Mouse (Mus musculus) kidney, adult 2 months (tissue): ENCODE results near the gene Stfa2. TPM values are rescaled to one million over a fixed set of nuclear protein-coding genes. Genes with fewer than 3 reads are reported as not detected.
"Not testable (repeated sequence)": the region's sequence is repeated elsewhere in the genome, so short reads cannot be mapped to it uniquely, and the experiment has no call there.

Source experiments
- DNase-seq: peaks from one replicate; pipeline ENCODE4 v3.0.0; 2021
- H3K27ac ChIP-seq: fragments of 200-500 bp; 2 replicates; pipeline ENCODE4 v1.5.1; 2012; ENCODE audit warnings: low read depth, low read length, control low read depth, inconsistent platforms; ENCODE audit not compliant: insufficient read depth
- H3K27me3 ChIP-seq: fragments of 200-500 bp; replicated peaks from 2 replicates; pipeline ENCODE4 v1.6.1; 2012; ENCODE audit warnings: mild to moderate bottlenecking, moderate library complexity, low read length, inconsistent platforms; ENCODE audit not compliant: control insufficient read depth, insufficient read depth
- H3K36me3 ChIP-seq: fragments of 200-500 bp; 2 replicates; pipeline ENCODE4 v1.6.1; 2012; ENCODE audit warnings: mild to moderate bottlenecking, moderate library complexity, low read length, inconsistent platforms; ENCODE audit not compliant: control insufficient read depth, insufficient read depth
- H3K4me1 ChIP-seq: fragments of 200-500 bp; 2 replicates; pipeline ENCODE4 v1.6.1; 2011; ENCODE audit warnings: low read length; ENCODE audit not compliant: control insufficient read depth, insufficient read depth
- H3K4me3 ChIP-seq: fragments of 200-500 bp; 2 replicates; pipeline ENCODE4 v1.5.1; 2011; ENCODE audit warnings: mild to moderate bottlenecking, low read depth, low read length, control low read depth; ENCODE audit not compliant: insufficient read depth
- CTCF ChIP-seq: fragments of 200-500 bp; conservative IDR thresholded peaks from 2 replicates; pipeline ENCODE4 v1.5.1; 2011; ENCODE audit warnings: low read depth, mild to moderate bottlenecking, control low read depth, low read length, moderate library complexity, mixed read lengths; ENCODE audit not compliant: insufficient read depth, insufficient read length
- POLR2A ChIP-seq: fragments of 200-500 bp; IDR thresholded peaks from one replicate; pipeline ENCODE4 v1.6.1; 2011; ENCODE audit warnings: low read depth, low read length, control low read depth
- WGBS: fragments of 180-500 bp; shearing (Covaris S2); methylation state at CpG from one replicate; pipeline ENCODE4 v1.1.7; 2018; 5-methylcytosine and 5-hydroxymethylcytosine counted together
- polyA plus RNA-seq: library from polyadenylated mRNA; depleted of rRNA; stranded (reverse); fragments of >200 nt; gene quantifications from 2 replicates; pipeline ENCODE4 v1.2.3, GENCODE M21; 2012; rRNA removed

The Stfa2 gene
- not detected in 2 replicates for polyA plus RNA-seq

GRCm38 (mm10) chr16:36408357-36408756, at the start of gene Stfa2:
Gene Stfa2, minus strand, starts transcription at chr16:36408457.
- DNase-seq: no peak

GRCm38 (mm10) chr16:36455342-36455802, 47.1 kb upstream of the Stfa2 start, which contains the start of gene Stfa3:
Gene Stfa3, minus strand, starts transcription at chr16:36455392.
- no peak within 1 kb of the TSS for H3K4me3 ChIP-seq
- DNase-seq: no peak
- H3K27me3 ChIP-seq: no peaks in the 10 kb centered on the region
- H3K27ac ChIP-seq: no peak within 1 kb of the TSS
- H3K4me1 ChIP-seq: no peaks in the 10 kb centered on the region
- TF ChIP-seq POLR2A (no peak), CTCF (no peak)
- H3K36me3 ChIP-seq: no peaks in the 10 kb centered on the region
- WGBS: 79% methylated on average over 4 of the region's 4 CpGs

More at GRCm38 (mm10) chr16:36408357-36408756, at the start of gene Stfa2:
- Histone ChIP-seq H3K36me3 (no peaks in the 10 kb centered on the region), H3K4me1 (no peaks in the 10 kb centered on the region), H3K27me3 (no peaks in the 10 kb centered on the region), H3K4me3 (no peak within 1 kb of the TSS), H3K27ac (no peak within 1 kb of the TSS)
- TF ChIP-seq POLR2A (no peak), CTCF (no peak)

- 72% methylated on average over 1 of the region's 1 CpGs for WGBS
These were observed 12.7 kb upstream of the Stfa2 start for GRCm38 (mm10) chr16:36420979-36421378.

GRCm38 (mm10) chr16:36389060-36389459, 19.2 kb downstream of the Stfa2 start:
- TF ChIP-seq POLR2A: no peak
- TF ChIP-seq CTCF: no peak
- H3K4me3 ChIP-seq: no peak overlapping the region
- H3K36me3 ChIP-seq: no peaks in the 10 kb centered on the region
- no peaks in the 10 kb centered on the region for H3K27me3 ChIP-seq
- DNase-seq: no peak
- 15% methylated on average over 4 of the region's 4 CpGs for WGBS
- H3K4me1 ChIP-seq: no peaks in the 10 kb centered on the region
- H3K27ac ChIP-seq: no peak overlapping the region

More at GRCm38 (mm10) chr16:36420979-36421378, 12.7 kb upstream of the Stfa2 start:
- not testable (repeated sequence) for H3K27ac ChIP-seq, H3K27me3 ChIP-seq, H3K4me3 ChIP-seq, H3K36me3 ChIP-seq, H3K4me1 ChIP-seq, DNase-seq

GRCm38 (mm10) chr16:36367648-36368047, 40.6 kb downstream of the Stfa2 start, which contains the start of gene BC100530:
Gene BC100530, minus strand, starts transcription at chr16:36367748.
- H3K27me3 ChIP-seq, H3K36me3 ChIP-seq, H3K4me3 ChIP-seq, H3K4me1 ChIP-seq, DNase-seq, H3K27ac ChIP-seq: not testable (repeated sequence)
- WGBS: 81% methylated on average over 3 of the region's 3 CpGs

Other genes with a start within 250 kb of the Stfa2 start
- not detected in 2 replicates for gene Gm5483, start 224.2 kb downstream of the Stfa2 start, polyA plus RNA-seq
- gene Gm5416, start 198.1 kb downstream of the Stfa2 start, polyA plus RNA-seq: not detected in 2 replicates
- 0.50 TPM in 1 of 2 replicates, not detected in the other for gene 2010005H15Rik, start 187.0 kb downstream of the Stfa2 start, polyA plus RNA-seq
- not detected in 2 replicates for gene Stfa1, start 131.5 kb downstream of the Stfa2 start, polyA plus RNA-seq
- gene BC117090, start 74.1 kb downstream of the Stfa2 start, polyA plus RNA-seq: not detected in 2 replicates
- not detected in 2 replicates for gene BC100530, start 40.7 kb downstream of the Stfa2 start, polyA plus RNA-seq
- gene Stfa3, start 46.9 kb upstream of the Stfa2 start, polyA plus RNA-seq: not detected in 2 replicates
- gene Casr, start 153.7 kb upstream of the Stfa2 start, polyA plus RNA-seq: 17.6 and 26.3 TPM in 2 replicates